Mouse (Mus musculus) intestine, postnatal 0 days (tissue): ENCODE data around the gene Dync2li1. TPM values are rescaled to one million over a fixed set of nuclear protein-coding genes. Genes with fewer than 3 reads are reported as not detected.

ENCODE experiments used
- ATAC-seq: fragments of 200-750 bp; cut with Nextera tagmentation; 2 replicates; pipeline ENCODE4 v1.8.0; 2017; ENCODE audit warnings: mild to moderate bottlenecking, moderate TSS enrichment, moderate library complexity
- H3K27ac ChIP-seq: fragments of 300-500 bp; sonication (generic); 2 replicates; pipeline ENCODE4 v1.5.1; 2014; ENCODE audit warnings: mild to moderate bottlenecking, low read depth, low read length, moderate library complexity
- H3K27me3 ChIP-seq: fragments of 300-500 bp; sonication (generic); replicated peaks from 2 replicates; pipeline ENCODE4 v1.6.1; 2014; ENCODE audit warnings: low read length, mixed read lengths; ENCODE audit not compliant: control insufficient read depth, insufficient read depth
- H3K36me3 ChIP-seq: fragments of 300-500 bp; sonication (generic); 2 replicates; pipeline ENCODE4 v1.6.1; 2014; ENCODE audit warnings: mild to moderate bottlenecking, moderate library complexity; ENCODE audit not compliant: control insufficient read depth, insufficient read depth
- H3K4me1 ChIP-seq: fragments of 300-500 bp; sonication (generic); replicated peaks from 2 replicates; pipeline ENCODE4 v1.6.1; 2014; ENCODE audit warnings: antibody characterized with exemption, low read length, mixed read lengths; ENCODE audit not compliant: control insufficient read depth, insufficient read depth
- H3K4me2 ChIP-seq: fragments of 300-500 bp; sonication (generic); replicated peaks from 2 replicates; pipeline ENCODE4 v1.6.1; 2014; ENCODE audit warnings: low read depth, mild to moderate bottlenecking, moderate library complexity
- H3K4me3 ChIP-seq: fragments of 300-500 bp; sonication (generic); 2 replicates; pipeline ENCODE4 v1.5.1; 2014; ENCODE audit warnings: low read depth, low read length
- H3K9ac ChIP-seq: fragments of 300-500 bp; sonication (generic); 2 replicates; pipeline ENCODE4 v1.6.1; 2014; ENCODE audit warnings: mild to moderate bottlenecking, low read depth, low read length
- H3K9me3 ChIP-seq: fragments of 300-500 bp; sonication (generic); 2 replicates; pipeline ENCODE4 v1.6.1; 2016; ENCODE audit warnings: mixed run types; ENCODE audit not compliant: control insufficient read depth
- CTCF ChIP-seq: sonication (generic); IDR thresholded peaks from 2 replicates; pipeline ENCODE4 v1.5.1; 2016; ENCODE audit warnings: low read depth, mild to moderate bottlenecking, control low read depth, antibody characterized with exemption, moderate library complexity
- WGBS: fragments of 180-500 bp; shearing (Covaris S2); extraction: QIAGEN DNeasy Blood & Tissue Kit; methylation state at CpG from one replicate; pipeline ENCODE4 v1.1.7; 2014; 5-methylcytosine and 5-hydroxymethylcytosine counted together
- polyA plus RNA-seq: library from polyadenylated mRNA; unstranded; fragments of >200 nt; fragmentation: Nextera tagmentation; extraction: Ambion mirVana; gene quantifications from 2 replicates; pipeline ENCODE4 v1.2.1, GENCODE M21; 2015

The Dync2li1 gene
- polyA plus RNA-seq, 1 experiment from 2014 or later = 10.1 TPM

DNA sequence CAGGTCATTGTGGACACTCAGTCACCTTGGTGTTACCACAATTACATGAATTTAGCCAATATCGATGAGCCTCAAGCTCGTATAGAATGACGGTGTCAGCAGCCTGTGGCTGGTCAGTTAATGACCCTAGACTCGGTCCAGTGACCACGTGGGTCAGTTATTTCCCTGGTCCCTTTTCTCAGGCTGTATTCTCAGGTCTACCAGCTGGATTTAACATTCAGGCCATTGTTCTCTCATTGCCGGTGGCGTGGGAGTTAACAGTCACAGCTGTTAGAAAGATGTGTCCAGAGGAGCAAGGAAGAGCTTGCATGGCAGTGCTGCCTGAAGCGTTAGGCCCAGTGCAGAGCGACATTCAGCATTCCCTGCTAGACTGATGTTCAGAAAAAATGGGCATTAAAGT is 42.2 kb upstream of the Dync2li1 start:
- H3K9ac ChIP-seq = no peak overlapping the region
- ATAC-seq = no peak
- no peak overlapping the region for H3K4me2 ChIP-seq
- H3K4me3 ChIP-seq = no peak overlapping the region
- peaks cover 4% of the 10 kb centered on the region; the same call in 1 of the 2 replicates for H3K36me3 ChIP-seq
- WGBS = 81% methylated on average over 9 of the region's 9 CpGs
- TF ChIP-seq CTCF = no peak
- no peaks in the 10 kb centered on the region for H3K27me3 ChIP-seq
- H3K4me1 ChIP-seq = no peaks in the 10 kb centered on the region
- H3K27ac ChIP-seq = no peak overlapping the region
- H3K9me3 ChIP-seq = no peaks in the 10 kb centered on the region

- H3K4me1 ChIP-seq = no peaks in the 10 kb centered on the region
- no peaks in the 10 kb centered on the region for H3K27me3 ChIP-seq
- TF ChIP-seq CTCF = no peak
- H3K9me3 ChIP-seq = no peaks in the 10 kb centered on the region
- no peak overlapping the region for H3K4me3 ChIP-seq
- no peak overlapping the region for H3K27ac ChIP-seq
- H3K36me3 ChIP-seq = peaks cover 10% of the 10 kb centered on the region; the same call in 1 of the 2 replicates
- ATAC-seq = no peak
- no peak overlapping the region for H3K9ac ChIP-seq
- 59% methylated on average over 8 of the region's 8 CpGs for WGBS
- no peak overlapping the region for H3K4me2 ChIP-seq
Observed at GRCm38 (mm10) chr17:84585104-84585503, 41.2 kb upstream of the Dync2li1 start.

- TF ChIP-seq CTCF = no peak
- H3K4me1 ChIP-seq = no peaks in the 10 kb centered on the region
- no peak for ATAC-seq
- H3K27ac ChIP-seq = no peak overlapping the region
- no peaks in the 10 kb centered on the region for H3K9me3 ChIP-seq
- H3K27me3 ChIP-seq = no peaks in the 10 kb centered on the region
- no peak overlapping the region for H3K4me2 ChIP-seq
- H3K36me3 ChIP-seq = peaks cover 22% of the 10 kb centered on the region; the same call in 1 of the 2 replicates
- no peak overlapping the region for H3K9ac ChIP-seq
- no peak overlapping the region for H3K4me3 ChIP-seq
- 86% methylated on average over 7 of the region's 7 CpGs for WGBS
Observed at GRCm38 (mm10) chr17:84590065-84590464, 36.2 kb upstream of the Dync2li1 start.

GRCm38 (mm10) chr17:84591431-84592150 is 34.7 kb upstream of the Dync2li1 start:
- Histone ChIP-seq H3K4me2 (no peak overlapping the region), H3K27me3 (no peaks in the 10 kb centered on the region), H3K27ac (no peak overlapping the region), H3K9ac (no peak overlapping the region), H3K9me3 (no peaks in the 10 kb centered on the region), H3K36me3 (peaks cover 22% of the 10 kb centered on the region; the same call in 1 of the 2 replicates), H3K4me3 (no peak overlapping the region), H3K4me1 (no peaks in the 10 kb centered on the region)
- WGBS = 87% methylated on average over 16 of the region's 16 CpGs
- TF ChIP-seq CTCF = no peak
- no peak for ATAC-seq

GRCm38 (mm10) chr17:84596015-84596441 is 30.3 kb upstream of the Dync2li1 start:
- Histone ChIP-seq H3K4me1 (no peaks in the 10 kb centered on the region), H3K27ac (no peak overlapping the region), H3K9me3 (no peaks in the 10 kb centered on the region), H3K4me2 (no peak overlapping the region), H3K4me3 (no peak overlapping the region), H3K27me3 (no peaks in the 10 kb centered on the region), H3K36me3 (peaks cover 9% of the 10 kb centered on the region; the same call in 1 of the 2 replicates), H3K9ac (no peak overlapping the region)
- no peak for TF ChIP-seq CTCF
- 38% methylated on average over 10 of the region's 10 CpGs for WGBS
- ATAC-seq = no peak

DNA sequence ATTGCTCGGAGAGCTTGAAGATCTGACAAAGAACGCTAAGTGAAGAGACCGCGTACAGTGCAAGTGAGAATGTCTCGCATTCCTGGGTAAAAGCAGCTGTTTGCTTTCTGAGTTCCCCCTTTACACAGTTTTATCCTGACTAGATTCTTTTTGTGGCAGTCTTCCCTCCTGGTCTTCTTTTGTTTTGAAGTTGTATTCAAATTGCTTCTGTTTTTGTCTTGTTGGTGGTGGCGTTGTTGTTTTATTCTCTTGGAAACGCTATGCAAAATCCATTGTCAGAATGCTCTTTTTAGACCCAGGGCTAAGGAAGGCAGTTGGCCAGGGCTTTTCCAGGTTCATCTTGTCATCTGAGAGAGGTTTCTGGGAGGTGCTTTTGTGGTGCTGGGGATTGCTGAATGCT is 29.8 kb upstream of the Dync2li1 start:
- TF ChIP-seq CTCF = no peak
- H3K27me3 ChIP-seq = no peaks in the 10 kb centered on the region
- ATAC-seq = no peak
- H3K4me3 ChIP-seq = no peak overlapping the region
- H3K27ac ChIP-seq = no peak overlapping the region
- H3K36me3 ChIP-seq = peaks cover 7% of the 10 kb centered on the region; the same call in 1 of the 2 replicates
- no peak overlapping the region for H3K9ac ChIP-seq
- no peak overlapping the region for H3K4me2 ChIP-seq
- H3K9me3 ChIP-seq = no peaks in the 10 kb centered on the region
- no peaks in the 10 kb centered on the region for H3K4me1 ChIP-seq
- WGBS = 64% methylated on average over 7 of the region's 7 CpGs
